Mouse (Mus musculus) stomach, postnatal 0 days (tissue): ENCODE data around the gene Dnajc15. TPM values are rescaled to one million over a fixed set of nuclear protein-coding genes. Genes with fewer than 3 reads are reported as not detected.

ENCODE experiments used
- ATAC-seq: fragments of 200-750 bp; cut with Nextera tagmentation; 2 replicates; pipeline ENCODE4 v1.8.0; 2017; ENCODE audit not compliant: low FRiP score, low TSS enrichment
- DNase-seq: peaks from one replicate; pipeline ENCODE4 v3.0.0-alpha.2; 2016; ENCODE audit warnings: low spot score
- H3K27ac ChIP-seq: fragments of 300-500 bp; sonication (generic); replicated peaks from 2 replicates; pipeline ENCODE4 v1.5.1; 2014; ENCODE audit warnings: mild to moderate bottlenecking, control low read depth
- H3K27me3 ChIP-seq: fragments of 300-500 bp; sonication (generic); 2 replicates; pipeline ENCODE4 v1.6.1; 2014; ENCODE audit warnings: low read length; ENCODE audit not compliant: control insufficient read depth, insufficient read depth
- H3K36me3 ChIP-seq: fragments of 300-500 bp; sonication (generic); 2 replicates; pipeline ENCODE4 v1.6.1; 2014; ENCODE audit warnings: low read length, mixed read lengths; ENCODE audit not compliant: control insufficient read depth, insufficient read depth
- H3K4me1 ChIP-seq: fragments of 300-500 bp; sonication (generic); replicated peaks from 2 replicates; pipeline ENCODE4 v1.6.1; 2014; ENCODE audit warnings: antibody characterized with exemption; ENCODE audit not compliant: control insufficient read depth, insufficient read depth
- H3K4me2 ChIP-seq: fragments of 300-500 bp; sonication (generic); replicated peaks from 2 replicates; pipeline ENCODE4 v1.6.1; 2014; ENCODE audit warnings: low read depth, mild to moderate bottlenecking, control low read depth, moderate library complexity
- H3K4me3 ChIP-seq: fragments of 300-500 bp; sonication (generic); 2 replicates; pipeline ENCODE4 v1.5.1; 2014; ENCODE audit warnings: low read depth, low read length, control low read depth
- H3K9ac ChIP-seq: fragments of 300-500 bp; sonication (generic); 2 replicates; pipeline ENCODE4 v1.6.1; 2014; ENCODE audit warnings: mild to moderate bottlenecking, low read length, control low read depth, mixed read lengths
- H3K9me3 ChIP-seq: fragments of 300-500 bp; sonication (generic); 2 replicates; pipeline ENCODE4 v1.6.1; 2016; ENCODE audit warnings: low read length; ENCODE audit not compliant: control insufficient read depth
- CTCF ChIP-seq: IDR thresholded peaks from 2 replicates; pipeline ENCODE4 v1.5.1; 2016; ENCODE audit warnings: antibody characterized with exemption, low read depth, mild to moderate bottlenecking, moderate library complexity
- EP300 ChIP-seq: optimal IDR thresholded peaks from 2 replicates; pipeline ENCODE3; 2016; ENCODE audit warnings: antibody characterized with exemption
- WGBS: fragments of 180-500 bp; shearing (Covaris S2); extraction: QIAGEN DNeasy Blood & Tissue Kit; methylation state at CpG from one replicate; pipeline ENCODE4 v1.1.7; 2014; 5-methylcytosine and 5-hydroxymethylcytosine counted together
- polyA plus RNA-seq: library from polyadenylated mRNA; unstranded; fragments of >200 nt; fragmentation: Nextera tagmentation; extraction: Ambion mirVana; gene quantifications from 2 replicates; pipeline ENCODE4 v1.2.1, GENCODE M21; 2015

Gene Dnajc15
- polyA plus RNA-seq, 1 experiment from 2014 or later: 85.7 TPM

DNA sequence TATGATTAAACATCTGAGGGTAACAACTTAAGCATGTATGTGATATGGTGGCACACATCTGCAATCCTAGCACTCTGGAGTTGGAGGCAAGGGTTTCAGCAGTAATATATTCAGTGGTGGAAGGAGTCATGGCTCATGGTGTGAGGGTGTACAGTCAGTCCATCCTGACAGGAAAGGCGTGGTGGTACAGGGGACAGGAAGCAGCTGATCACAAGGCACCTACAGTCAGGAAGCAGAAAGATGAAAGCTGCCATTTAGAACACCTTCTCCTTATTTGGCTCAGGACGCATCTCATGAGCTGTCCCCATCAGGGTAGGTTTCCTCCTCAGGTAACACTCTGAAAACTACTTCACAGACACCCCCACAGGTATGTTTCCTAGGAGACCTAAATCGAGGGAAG is 4.0 kb downstream of the Dnajc15 start:
- ATAC-seq (no peak), DNase-seq (no peak)
- H3K9ac ChIP-seq: no peak overlapping the region
- no peak overlapping the region for H3K4me3 ChIP-seq
- WGBS: 93% methylated on average over 3 of the region's 3 CpGs
- TF ChIP-seq CTCF (no peak), EP300 (no peak)
- no peak overlapping the region for H3K4me2 ChIP-seq
- no peak overlapping the region for H3K27ac ChIP-seq
- no peaks in the 10 kb centered on the region for H3K4me1 ChIP-seq
- H3K36me3 ChIP-seq: no peaks in the 10 kb centered on the region
- no peaks in the 10 kb centered on the region for H3K9me3 ChIP-seq
- H3K27me3 ChIP-seq: no peaks in the 10 kb centered on the region

GRCm38 (mm10) chr14:77867601-77868000 is 7.3 kb downstream of the Dnajc15 start:
- DNase-seq: no peak
- no peaks in the 10 kb centered on the region for H3K36me3 ChIP-seq
- ATAC-seq: no peak
- TF ChIP-seq EP300 (no peak), CTCF (no peak)
- H3K27me3 ChIP-seq: no peaks in the 10 kb centered on the region
- H3K9ac ChIP-seq: no peak overlapping the region
- no peaks in the 10 kb centered on the region for H3K9me3 ChIP-seq
- H3K27ac ChIP-seq: no peak overlapping the region
- no peak overlapping the region for H3K4me2 ChIP-seq
- no peaks in the 10 kb centered on the region for H3K4me1 ChIP-seq
- H3K4me3 ChIP-seq: no peak overlapping the region
- WGBS: 89% methylated on average over 5 of the region's 5 CpGs

DNA sequence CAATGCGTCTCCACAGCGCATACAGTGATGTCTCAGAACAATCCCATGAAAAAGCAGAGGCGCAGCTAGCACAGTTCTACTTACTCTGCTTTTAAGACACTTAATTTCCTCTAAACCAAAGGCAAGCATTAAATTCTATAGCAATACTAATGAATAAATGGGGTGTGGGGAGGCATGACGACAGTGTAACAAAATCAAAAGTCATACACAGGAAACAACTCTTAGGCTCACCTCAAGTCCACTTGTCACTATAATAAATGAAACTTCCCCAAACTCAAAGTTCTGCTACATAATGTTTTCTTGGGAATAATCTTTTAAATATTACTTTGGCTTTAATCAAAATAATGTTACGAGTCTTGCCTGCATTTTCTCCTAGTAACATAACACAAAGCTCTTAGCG is 10.4 kb downstream of the Dnajc15 start:
- no peaks in the 10 kb centered on the region for H3K27me3 ChIP-seq
- no peaks in the 10 kb centered on the region for H3K36me3 ChIP-seq
- H3K9me3 ChIP-seq: no peaks in the 10 kb centered on the region
- H3K4me1 ChIP-seq: no peaks in the 10 kb centered on the region
- no peak overlapping the region for H3K9ac ChIP-seq
- WGBS: 80% methylated on average over 6 of the region's 6 CpGs
- DNase-seq: no peak
- no peak overlapping the region for H3K4me2 ChIP-seq
- no peak for TF ChIP-seq CTCF
- TF ChIP-seq EP300: no peak
- H3K27ac ChIP-seq: no peak overlapping the region
- ATAC-seq: no peak
- no peak overlapping the region for H3K4me3 ChIP-seq

DNA sequence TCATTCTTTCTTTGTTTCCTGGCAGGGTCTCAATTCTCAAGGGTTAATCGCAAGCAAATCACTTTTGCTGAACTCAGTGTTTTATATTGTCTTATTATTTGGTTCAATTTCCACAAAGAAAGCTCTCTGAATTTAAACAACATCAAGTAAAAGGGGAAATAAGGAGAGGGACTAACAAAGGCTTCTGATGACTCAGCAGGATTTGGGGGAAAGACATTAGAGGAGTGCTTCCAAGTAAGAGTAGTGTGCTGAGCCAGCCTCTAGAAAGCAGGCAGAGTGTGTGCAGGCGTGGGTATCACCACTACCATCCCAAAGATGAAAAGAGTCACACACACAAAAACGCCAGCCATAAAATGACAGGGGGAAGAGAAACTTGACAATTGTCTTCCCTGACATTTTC is 10.9 kb downstream of the Dnajc15 start:
- WGBS: 81% methylated on average over 3 of the region's 3 CpGs
- DNase-seq (no peak), ATAC-seq (no peak)
- no peak for TF ChIP-seq EP300
- TF ChIP-seq CTCF: no peak
- Histone ChIP-seq H3K9me3 (no peaks in the 10 kb centered on the region), H3K27me3 (no peaks in the 10 kb centered on the region), H3K4me3 (no peak overlapping the region), H3K4me2 (no peak overlapping the region), H3K27ac (no peak overlapping the region), H3K36me3 (no peaks in the 10 kb centered on the region), H3K4me1 (no peaks in the 10 kb centered on the region), H3K9ac (no peak overlapping the region)

DNA sequence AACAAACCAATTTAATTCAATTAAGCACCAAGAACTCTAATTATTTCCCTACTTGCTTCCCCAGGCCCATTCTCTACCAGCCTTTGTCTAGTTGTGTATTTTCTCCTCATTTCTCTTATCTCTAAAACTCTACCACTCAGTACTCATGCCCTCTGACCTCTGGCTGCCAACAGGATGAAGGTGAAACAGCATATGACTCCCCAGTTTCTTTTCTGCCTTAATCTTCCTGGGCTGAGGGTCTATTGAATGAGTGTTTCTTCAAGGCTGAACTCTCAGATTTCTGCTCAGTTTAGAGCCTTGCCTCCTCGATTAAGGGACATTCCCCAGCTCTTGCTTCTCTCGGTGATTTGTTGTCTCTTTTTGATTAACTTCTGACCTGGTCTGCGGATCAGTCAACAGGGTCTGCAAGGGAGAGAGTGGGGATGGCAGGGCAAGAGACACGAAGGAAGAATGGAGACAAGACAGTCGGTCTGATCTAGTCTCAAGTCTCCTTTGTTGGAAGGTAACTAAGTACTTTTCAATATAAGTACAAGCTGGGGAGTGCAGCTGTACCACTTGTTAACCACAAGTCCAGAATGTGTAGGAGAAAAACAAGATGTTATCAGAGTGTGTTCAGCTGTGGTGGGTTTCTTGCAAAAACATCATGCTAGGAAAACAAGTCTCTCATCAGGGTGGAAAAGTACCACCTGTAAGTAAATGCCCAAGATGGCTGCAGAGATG is 13.9 kb downstream of the Dnajc15 start:
- H3K4me3 ChIP-seq: no peak overlapping the region
- no peak for DNase-seq
- H3K4me2 ChIP-seq: no peak overlapping the region
- TF ChIP-seq CTCF: no peak
- no peak for TF ChIP-seq EP300
- no peaks in the 10 kb centered on the region for H3K9me3 ChIP-seq
- H3K9ac ChIP-seq: no peak overlapping the region
- ATAC-seq: no peak
- H3K27me3 ChIP-seq: no peaks in the 10 kb centered on the region
- 49% methylated on average over 5 of the region's 5 CpGs for WGBS
- H3K27ac ChIP-seq: no peak overlapping the region
- H3K36me3 ChIP-seq: no peaks in the 10 kb centered on the region
- H3K4me1 ChIP-seq: no peaks in the 10 kb centered on the region

- Histone ChIP-seq H3K4me2 (no peak overlapping the region), H3K4me1 (no peaks in the 10 kb centered on the region), H3K36me3 (no peaks in the 10 kb centered on the region), H3K9ac (no peak overlapping the region), H3K27me3 (no peaks in the 10 kb centered on the region), H3K27ac (no peak overlapping the region), H3K9me3 (no peaks in the 10 kb centered on the region), H3K4me3 (no peak overlapping the region)
- DNase-seq: no peak
- 74% methylated on average over 1 of the region's 1 CpGs for whole genome bisulfite sequencing
- ATAC-seq: no peak
- TF ChIP-seq EP300 (no peak), CTCF (no peak)
Observed at GRCm38 (mm10) chr14:77859894-77860293, 15.0 kb downstream of the Dnajc15 start.
